Mouse (Mus musculus) lung, embryonic 16.5 days (tissue): ENCODE measurements at regions not wholly inside any gene's neighbourhood (a gene's known extent, or its start where the extent isn't known, plus 50 kb on each side); places are given as distances from the start of the nearest gene placed in this dataset.
"Not testable (repeated sequence)": the region's sequence is repeated elsewhere in the genome, so short reads cannot be mapped to it uniquely, and the experiment has no call there.

Experiments
- ATAC-seq: fragments of 200-750 bp; cut with Nextera tagmentation; 2 replicates; pipeline ENCODE4 v1.8.0; 2017; ENCODE audit warnings: low read depth, mild to moderate bottlenecking, moderate library complexity
- H3K27ac ChIP-seq: fragments of 300-500 bp; sonication (generic); 2 replicates; pipeline ENCODE4 v1.5.1; 2014; ENCODE audit warnings: mild to moderate bottlenecking, control low read depth, low read length
- H3K27me3 ChIP-seq: fragments of 300-500 bp; sonication (generic); 2 replicates; pipeline ENCODE4 v1.6.1; 2014; ENCODE audit warnings: low read depth, low read length, mixed read lengths; ENCODE audit not compliant: control insufficient read depth, insufficient read depth
- H3K36me3 ChIP-seq: fragments of 300-500 bp; sonication (generic); 2 replicates; pipeline ENCODE4 v1.6.1; 2014; ENCODE audit warnings: low read length; ENCODE audit not compliant: control insufficient read depth, insufficient read depth
- H3K4me1 ChIP-seq: fragments of 300-500 bp; sonication (generic); replicated peaks from 2 replicates; pipeline ENCODE4 v1.6.1; 2014; ENCODE audit warnings: low read length, mixed read lengths; ENCODE audit not compliant: control insufficient read depth, insufficient read depth
- H3K4me2 ChIP-seq: fragments of 300-500 bp; sonication (generic); 2 replicates; pipeline ENCODE4 v1.6.1; 2014; ENCODE audit warnings: low read depth, low read length, control low read depth
- H3K4me3 ChIP-seq: fragments of 300-500 bp; sonication (generic); 2 replicates; pipeline ENCODE4 v1.5.1; 2014; ENCODE audit warnings: mild to moderate bottlenecking, low read length, control low read depth
- H3K9ac ChIP-seq: fragments of 300-500 bp; sonication (generic); 2 replicates; pipeline ENCODE4 v1.6.1; 2014; ENCODE audit warnings: low read length, control low read depth
- H3K9me3 ChIP-seq: fragments of 300-500 bp; sonication (generic); 2 replicates; pipeline ENCODE4 v1.6.1; 2016; ENCODE audit warnings: low read length; ENCODE audit not compliant: control insufficient read depth
- WGBS: fragments of 180-500 bp; shearing (Covaris S2); extraction: QIAGEN DNeasy Blood & Tissue Kit; methylation state at CpG from one replicate; pipeline ENCODE4 v1.1.7; 2014; 5-methylcytosine and 5-hydroxymethylcytosine counted together

- Histone ChIP-seq H3K9ac (no peak overlapping the region), H3K36me3 (no peaks in the 10 kb centered on the region), H3K27me3 (no peaks in the 10 kb centered on the region), H3K4me3 (no peak overlapping the region), H3K4me1 (no peaks in the 10 kb centered on the region), H3K9me3 (no peaks in the 10 kb centered on the region), H3K27ac (no peak overlapping the region), H3K4me2 (no peak overlapping the region)
- 69% methylated on average over 4 of the region's 4 CpGs for WGBS
- no peak for ATAC-seq
These were observed 56.5 kb upstream of the Pdk3 start for GRCm38 (mm10) chrX:93888480-93888879.

- Histone ChIP-seq H3K9me3 (no peaks in the 10 kb centered on the region), H3K4me3 (peak overlapping the region; percentile 41), H3K36me3 (no peaks in the 10 kb centered on the region), H3K27me3 (no peaks in the 10 kb centered on the region), H3K27ac (no peak overlapping the region), H3K9ac (no peak overlapping the region; the same call in 1 of the 2 replicates), H3K4me1 (no peaks in the 10 kb centered on the region), H3K4me2 (peak overlapping the region; percentile 44)
- WGBS, result 68% methylated on average over 8 of the region's 8 CpGs
- no peak for ATAC-seq
These were observed 57.0 kb upstream of the Pdk3 start for GRCm38 (mm10) chrX:93888966-93889365.

- no peaks in the 10 kb centered on the region for H3K4me1 ChIP-seq
- H3K4me3 ChIP-seq, result peak overlapping the region; percentile 41
- H3K36me3 ChIP-seq, result no peaks in the 10 kb centered on the region
- peak overlapping the region; percentile 36 for H3K9ac ChIP-seq
- 27% methylated on average over 13 of the region's 13 CpGs for WGBS
- peak overlapping the region; percentile 44 for H3K4me2 ChIP-seq
- 0 out of 2 replicates have a peak overlapping the region, but pooled peaks have one; percentile 12 for H3K27ac ChIP-seq
- no peaks in the 10 kb centered on the region for H3K27me3 ChIP-seq
- H3K9me3 ChIP-seq, result no peaks in the 10 kb centered on the region
- peak; percentile 81 for ATAC-seq
These were observed 57.5 kb upstream of the Pdk3 start for GRCm38 (mm10) chrX:93889394-93890042.

GRCm38 (mm10) chrX:93896838-93897820 lies 65.1 kb upstream of the Pdk3 start:
- no peaks in the 10 kb centered on the region for H3K9me3 ChIP-seq
- no peaks in the 10 kb centered on the region for H3K4me1 ChIP-seq
- H3K27ac ChIP-seq, result no peak overlapping the region
- H3K36me3 ChIP-seq, result no peaks in the 10 kb centered on the region
- ATAC-seq, result no peak
- H3K9ac ChIP-seq, result no peak overlapping the region
- no peak overlapping the region for H3K4me2 ChIP-seq
- WGBS, result 43% methylated on average over 5 of the region's 5 CpGs
- H3K4me3 ChIP-seq, result no peak overlapping the region
- H3K27me3 ChIP-seq, result no peaks in the 10 kb centered on the region

- Histone ChIP-seq H3K27me3 (no peaks in the 10 kb centered on the region), H3K4me1 (no peaks in the 10 kb centered on the region), H3K9me3 (no peaks in the 10 kb centered on the region), H3K4me2 (no peak overlapping the region), H3K9ac (no peak overlapping the region), H3K27ac (no peak overlapping the region), H3K36me3 (no peaks in the 10 kb centered on the region), H3K4me3 (no peak overlapping the region)
- no peak for ATAC-seq
These were observed 65.2 kb upstream of the AU015836 start for GRCm38 (mm10) chrX:93903209-93903608.

- no peak overlapping the region for H3K9ac ChIP-seq
- H3K27ac ChIP-seq, result no peak overlapping the region
- 76% methylated on average over 5 of the region's 5 CpGs for WGBS
- no peak for ATAC-seq
- no peaks in the 10 kb centered on the region for H3K27me3 ChIP-seq
- no peaks in the 10 kb centered on the region for H3K9me3 ChIP-seq
- no peak overlapping the region for H3K4me2 ChIP-seq
- H3K4me1 ChIP-seq, result no peaks in the 10 kb centered on the region
- no peaks in the 10 kb centered on the region for H3K36me3 ChIP-seq
- H3K4me3 ChIP-seq, result no peak overlapping the region
These were observed 62.9 kb upstream of the AU015836 start for GRCm38 (mm10) chrX:93905531-93905930.

- ATAC-seq, result peak; percentile 83
- Histone ChIP-seq H3K27ac (no peak overlapping the region), H3K4me2 (peak overlapping the region; percentile 57), H3K4me3 (peak overlapping the region; percentile 31), H3K36me3 (no peaks in the 10 kb centered on the region), H3K9me3 (no peaks in the 10 kb centered on the region), H3K4me1 (no peaks in the 10 kb centered on the region), H3K9ac (peak overlapping the region; percentile 61), H3K27me3 (no peaks in the 10 kb centered on the region)
- 22% methylated on average over 21 of the region's 21 CpGs for WGBS
These were observed 57.2 kb upstream of the AU015836 start for GRCm38 (mm10) chrX:93911087-93911840.

GRCm38 (mm10) chrX:93915548-93915947 lies 52.9 kb upstream of the AU015836 start:
- H3K4me1 ChIP-seq, result no peaks in the 10 kb centered on the region
- H3K4me2 ChIP-seq, result no peak overlapping the region
- no peaks in the 10 kb centered on the region for H3K36me3 ChIP-seq
- H3K27ac ChIP-seq, result no peak overlapping the region
- ATAC-seq, result no peak
- no peaks in the 10 kb centered on the region for H3K9me3 ChIP-seq
- H3K27me3 ChIP-seq, result no peaks in the 10 kb centered on the region
- no peak overlapping the region for H3K4me3 ChIP-seq
- no peak overlapping the region for H3K9ac ChIP-seq

GRCm38 (mm10) chrX:93917367-93917766 lies 51.1 kb upstream of the AU015836 start:
- ATAC-seq, H3K27me3 ChIP-seq, H3K36me3 ChIP-seq, H3K27ac ChIP-seq, H3K4me2 ChIP-seq, H3K4me1 ChIP-seq, H3K9ac ChIP-seq, H3K9me3 ChIP-seq, H3K4me3 ChIP-seq: not testable (repeated sequence)
- 62% methylated on average over 3 of the region's 3 CpGs for WGBS
